Mouse (Mus musculus): Measurements from ENCODE around the gene Igfbp6.
A peak's percentile ranks its signal among the peaks of the same experiment; 100 is the strongest.

- TF ChIP-seq POLR2A (IDR thresholded peaks at IDR 0.05; ENCODE audit: control insufficient read depth, low read depth, low read length), result 0 out of 2 replicates have a peak, but pooled peaks have one; percentile 30
- no peak for TF ChIP-seq CTCF (IDR thresholded peaks at IDR 0.05; ENCODE audit: control insufficient read depth, insufficient read depth, insufficient replicate concordance, low read depth, low read length)
These were observed 40.1 kb upstream of the Igfbp6 start for GRCm38 (mm10) chr15:102103947-102104555.
